Comparison of ENCODE assay signal across 16 mouse cellular contexts in genomic region chr7:89843121-89843520, GRCm38 (mm10).
DNase-seq lines count a peak whose midpoint lies in the region; ATAC-seq and TF ChIP-seq lines count a peak whose summit lies in the region.
"Had no signal": no experiment of that assay in that cellular context is flagged by ENCODE, and none has a peak within 500 bp of the region (broad histone marks: within the 10 kb centered on the region; RNA-seq: fewer than 3 reads in every experiment).

No protein-coding gene starts in this region.

- H3K79me2 ChIP-seq in MEL (ENCODE audit: control insufficient read depth, insufficient read depth, low read length, poor library complexity) = no peaks in the 10 kb centered on the region

- intact Hi-C loops in left cerebral cortex, postnatal 14 days (cut with DNase I) = loop anchor here (10.0 kb wide), 1 partner anchor 368 kb away; no protein-coding TSS in a partner anchor

- TF ChIP-seq CTCF in MEL (IDR thresholded peaks at IDR 0.05 in 2 of 3, conservative IDR thresholded peaks at IDR 0.05 in 1 of 3; ENCODE audit: control insufficient read depth in 1 of 3, insufficient read depth in 1 of 3, low read depth in 2 of 3, low read length in 3 of 3, poor library complexity in 1 of 3, severe bottlenecking in 1 of 3) = no peak

- no peaks in the 10 kb centered on the region for H3K27me3 ChIP-seq in midbrain, embryonic 11.5 days (ENCODE audit: control insufficient read depth, insufficient read depth, low read length)
- no peaks in the 10 kb centered on the region for H3K27me3 ChIP-seq in midbrain, embryonic 15.5 days (replicated peaks)
- no peaks in the 10 kb centered on the region for H3K27me3 ChIP-seq in MEL (ENCODE audit: control insufficient read depth in 1 of 2, insufficient read depth in 2 of 2, low read length in 2 of 2)
- H3K27me3 ChIP-seq: embryonic facial prominence, embryonic 13.5 days; forebrain, embryonic 12.5 days; heart, embryonic 13.5 days; hindbrain, embryonic 15.5 days had no signal

- ATAC-seq in midbrain, embryonic 11.5 days (ENCODE audit: low FRiP score) = no peak
- no peak for ATAC-seq in midbrain, embryonic 15.5 days (replicated peaks)
- ATAC-seq: forebrain, embryonic 16.5 days; intestine, postnatal 0 days had no signal

- TF ChIP-seq EP300 in MEL (IDR thresholded peaks at IDR 0.05; ENCODE audit: low read depth in 1 of 2, low read length in 2 of 2) = no peak

- H3K4me2 ChIP-seq in midbrain, embryonic 11.5 days = no peak overlapping the region
- no peak overlapping the region for H3K4me2 ChIP-seq in midbrain, embryonic 15.5 days
- H3K4me2 ChIP-seq: embryonic facial prominence, embryonic 13.5 days; forebrain, embryonic 12.5 days; heart, embryonic 13.5 days; hindbrain, embryonic 15.5 days had no signal

- no peak for TF ChIP-seq RAD21 in MEL (IDR thresholded peaks at IDR 0.05; ENCODE audit: low read depth, low read length)

- 55% methylated on average over 6 of the region's 6 CpGs for WGBS in midbrain, embryonic 11.5 days
- WGBS in midbrain, embryonic 15.5 days = 57% methylated on average over 6 of the region's 6 CpGs

- H3K36me3 ChIP-seq in midbrain, embryonic 11.5 days (ENCODE audit: control insufficient read depth, insufficient read depth, low read length) = no peaks in the 10 kb centered on the region
- H3K36me3 ChIP-seq in midbrain, embryonic 15.5 days (replicated peaks) = no peaks in the 10 kb centered on the region
- no peaks in the 10 kb centered on the region for H3K36me3 ChIP-seq in MEL (ENCODE audit: control insufficient read depth in 1 of 2, insufficient read depth in 2 of 2, low read length in 2 of 2)
- H3K36me3 ChIP-seq: embryonic facial prominence, embryonic 13.5 days; forebrain, embryonic 12.5 days; heart, embryonic 13.5 days; hindbrain, embryonic 15.5 days had no signal

- H3K9ac ChIP-seq in midbrain, embryonic 11.5 days (ENCODE audit: low read length) = no peak overlapping the region
- no peak overlapping the region for H3K9ac ChIP-seq in midbrain, embryonic 15.5 days
- no peak overlapping the region for H3K9ac ChIP-seq in MEL (ENCODE audit: control insufficient read depth, low read depth, low read length, poor library complexity, severe bottlenecking)
- H3K9ac ChIP-seq: embryonic facial prominence, embryonic 13.5 days; forebrain, embryonic 12.5 days; heart, embryonic 13.5 days; hindbrain, embryonic 15.5 days had no signal

- no peak for TF ChIP-seq POLR2A in MEL (IDR thresholded peaks at IDR 0.05; ENCODE audit: control insufficient read depth in 1 of 2, insufficient read depth in 1 of 2, low read depth in 1 of 2, low read length in 2 of 2, poor library complexity in 1 of 2)

- H3K4me1 ChIP-seq in midbrain, embryonic 11.5 days (ENCODE audit: control insufficient read depth, insufficient read depth, low read length) = no peaks in the 10 kb centered on the region
- no peaks in the 10 kb centered on the region for H3K4me1 ChIP-seq in midbrain, embryonic 15.5 days
- no peaks in the 10 kb centered on the region for H3K4me1 ChIP-seq in MEL (ENCODE audit: control insufficient read depth in 1 of 2, insufficient read depth in 2 of 2, low read length in 2 of 2)
- H3K4me1 ChIP-seq: forebrain, embryonic 12.5 days; hindbrain, embryonic 15.5 days had no signal

- no peaks in the 10 kb centered on the region for H3K9me3 ChIP-seq in midbrain, embryonic 11.5 days (ENCODE audit: control insufficient read depth, low read length)
- H3K9me3 ChIP-seq in midbrain, embryonic 15.5 days = no peaks in the 10 kb centered on the region
- H3K9me3 ChIP-seq in MEL (replicated peaks; ENCODE audit: insufficient read depth, low read length) = no peaks in the 10 kb centered on the region
- H3K9me3 ChIP-seq: embryonic facial prominence, embryonic 13.5 days; forebrain, embryonic 12.5 days; heart, embryonic 13.5 days; hindbrain, embryonic 15.5 days had no signal

- H3K4me3 ChIP-seq in midbrain, embryonic 11.5 days (ENCODE audit: low read depth, low read length) = no peak overlapping the region
- H3K4me3 ChIP-seq in midbrain, embryonic 15.5 days = no peak overlapping the region
- no peak overlapping the region for H3K4me3 ChIP-seq in MEL (ENCODE audit: control insufficient read depth in 1 of 2, insufficient read depth in 1 of 2, low read depth in 2 of 2, low read length in 2 of 2)
- H3K4me3 ChIP-seq: embryonic facial prominence, embryonic 13.5 days; forebrain, embryonic 12.5 days; heart, embryonic 13.5 days; hindbrain, embryonic 15.5 days had no signal

- H3K27ac ChIP-seq in midbrain, embryonic 11.5 days (ENCODE audit: low read depth, low read length) = no peak overlapping the region
- no peak overlapping the region for H3K27ac ChIP-seq in midbrain, embryonic 15.5 days
- no peak overlapping the region for H3K27ac ChIP-seq in MEL (ENCODE audit: control insufficient read depth, low read depth, low read length)
- H3K27ac ChIP-seq: embryonic facial prominence, embryonic 13.5 days; forebrain, embryonic 12.5 days; heart, embryonic 13.5 days; hindbrain, embryonic 15.5 days had no signal

- DNase-seq in midbrain, embryonic 11.5 days (ENCODE audit: low spot score, missing footprints) = peak; percentile 47
- DNase-seq in MEL (ENCODE audit: low read depth, low spot score) = peak; percentile 6
- peak; percentile 18 for DNase-seq in induced T-regulatory cell, adult 2 months (ENCODE audit: low read depth)
- DNase-seq in embryo, embryonic 11 days = no peak
- no peak for DNase-seq in left cerebral cortex, postnatal 14 days (ENCODE audit: low spot score in 2 of 2)
- no peak for DNase-seq in c-Kit-positive CD71-positive TER-119-positive erythroid progenitor cells, embryonic 14.5 days (ENCODE audit: low spot score)
- DNase-seq: adrenal gland, adult 2 months; cerebellum, adult 11 months; cerebellum, adult 8-10 months had no signal

TF ChIP-seq in MEL, 35 proteins besides CTCF, POLR2A, EP300 and RAD21:
- TF ChIP-seq ELF1 (IDR thresholded peaks at IDR 0.05; ENCODE audit: low read depth, low read length) (no peak), ETS1 (IDR thresholded peaks at IDR 0.05; ENCODE audit: low read depth, low read length) (no peak)

Comparison
In these comparisons a context has a peak if more than half of its experiments do, and no peak if none do; other contexts are left out.
1. DNase-seq: peak in midbrain, embryonic 11.5 days (single experiment), MEL (single experiment) and induced T-regulatory cell, adult 2 months (single experiment); none in embryo, embryonic 11 days (single experiment), left cerebral cortex, postnatal 14 days (0 of 2) and c-Kit-positive CD71-positive TER-119-positive erythroid progenitor cells, embryonic 14.5 days (single experiment).